16 mouse cellular contexts compared by ENCODE assay signal in genomic region chr8:128843749-128844148, GRCm38 (mm10). TPM values are rescaled to one million over a fixed set of nuclear protein-coding genes. Genes with fewer than 3 reads are reported as not detected.
"Had no signal": no experiment of that assay in that cellular context is flagged by ENCODE, and none has a peak within 500 bp of the region (broad histone marks: within the 10 kb centered on the region; RNA-seq: fewer than 3 reads in every experiment).

No protein-coding gene starts in this region.

- H3K4me3 ChIP-seq: left cerebral cortex, adult 2 months; limb, embryonic 15.5 days; liver, embryonic 13.5 days; midbrain, embryonic 15.5 days; neural tube, embryonic 12.5 days had no signal

- DNase-seq: kidney, adult 8-10 months; kidney, postnatal 25 days; liver, embryonic 13.5 days; retina, postnatal 1 day; right cerebral cortex, postnatal 4 days; thymus, postnatal 36 days had no signal

- ATAC-seq: intestine, embryonic 16.5 days; midbrain, embryonic 15.5 days had no signal

- H3K4me1 ChIP-seq: limb, embryonic 15.5 days; liver, embryonic 13.5 days; midbrain, embryonic 15.5 days; neural tube, embryonic 12.5 days had no signal

- H3K27ac ChIP-seq: left cerebral cortex, adult 2 months; limb, embryonic 15.5 days; liver, embryonic 13.5 days; midbrain, embryonic 15.5 days; neural tube, embryonic 12.5 days had no signal

- H3K36me3 ChIP-seq: limb, embryonic 15.5 days; liver, embryonic 13.5 days; midbrain, embryonic 15.5 days; neural tube, embryonic 12.5 days had no signal

- H3K9me3 ChIP-seq: limb, embryonic 15.5 days; liver, embryonic 13.5 days; midbrain, embryonic 15.5 days; neural tube, embryonic 12.5 days had no signal

- H3K4me2 ChIP-seq: limb, embryonic 15.5 days; liver, embryonic 13.5 days; midbrain, embryonic 15.5 days; neural tube, embryonic 12.5 days had no signal

- H3K9ac ChIP-seq: limb, embryonic 15.5 days; liver, embryonic 13.5 days; midbrain, embryonic 15.5 days; neural tube, embryonic 12.5 days had no signal

- H3K27me3 ChIP-seq: limb, embryonic 15.5 days; liver, embryonic 13.5 days; midbrain, embryonic 15.5 days; neural tube, embryonic 12.5 days had no signal

RNA-seq across cellular contexts. Expression of gene Gm3952, which starts 45.3 kb away (rescaled TPM):
- polyA plus RNA-seq: intestine, embryonic 16.5 days; kidney, embryonic 16.5 days; limb, embryonic 11.5 days; limb, embryonic 15.5 days; liver, embryonic 13.5 days; midbrain, embryonic 15.5 days; neural tube, embryonic 12.5 days; spleen, adult 2 months; stomach, embryonic 16.5 days; thymus, postnatal 0 days had no signal
